Mouse (Mus musculus) G1E (cell line): ENCODE results near the gene Zfp867. TPM values are rescaled to one million over a fixed set of nuclear protein-coding genes. Genes with fewer than 3 reads are reported as not detected.

Source experiments
- ATAC-seq: 2 replicates; pipeline ENCODE4 v1.8.0; 2016; ENCODE audit warnings: mild to moderate bottlenecking; ENCODE audit not compliant: insufficient number of reproducible peaks, poor library complexity, low FRiP score, severe bottlenecking; ENCODE audit errors: extremely low read depth
- DNase-seq: peaks from one replicate; pipeline ENCODE4 v3.0.0; 2012; ENCODE audit warnings: low spot score
- H3K27me3 ChIP-seq: 2 replicates; pipeline ENCODE4 v1.6.1; 2012; ENCODE audit warnings: mild to moderate bottlenecking, low read length, inconsistent platforms; ENCODE audit not compliant: insufficient read depth
- H3K36me3 ChIP-seq: replicated peaks from 2 replicates; pipeline ENCODE3; 2012; ENCODE audit warnings: mild to moderate bottlenecking, inconsistent platforms
- H3K4me1 ChIP-seq: 2 replicates; pipeline ENCODE4 v1.6.1; 2012; ENCODE audit warnings: low read depth, low read length, inconsistent platforms, mixed read lengths; ENCODE audit not compliant: insufficient read depth
- H3K4me3 ChIP-seq: 2 replicates; pipeline ENCODE4 v1.5.1; 2012; ENCODE audit warnings: low read depth, mild to moderate bottlenecking, inconsistent platforms, low read length, moderate library complexity, mixed read lengths
- H3K9me3 ChIP-seq: replicated peaks from 2 replicates; pipeline ENCODE4 v1.6.1; 2012; ENCODE audit warnings: inconsistent platforms
- CTCF ChIP-seq: IDR thresholded peaks from 2 replicates; pipeline ENCODE4 v1.5.1; 2012; ENCODE audit warnings: low read depth, low read length, inconsistent platforms, mixed read lengths
- GATA1 ChIP-seq: IDR thresholded peaks from 2 replicates; pipeline ENCODE4 v1.6.1; 2012; ENCODE audit warnings: borderline replicate concordance, low read length, inconsistent platforms, mixed read lengths
- GATA2 ChIP-seq: IDR thresholded peaks from 2 replicates; pipeline ENCODE4 v1.6.1; 2012; ENCODE audit warnings: low read depth, low read length, inconsistent platforms, borderline replicate concordance
- POLR2AphosphoS5 ChIP-seq: IDR thresholded peaks from 2 replicates; pipeline ENCODE4 v1.6.1; 2012; ENCODE audit warnings: low read depth, low read length, inconsistent platforms; ENCODE audit not compliant: insufficient replicate concordance
- TAL1 ChIP-seq: conservative IDR thresholded peaks from 2 replicates; pipeline ENCODE4 v1.6.1; 2012; ENCODE audit warnings: low read depth, low read length, inconsistent platforms, mixed read lengths
- polyA plus RNA-seq: library from polyadenylated mRNA; stranded (reverse); fragments of >175 nt; gene quantifications from 2 replicates; pipeline ENCODE4 v1.2.3, GENCODE M21; 2012
- total RNA-seq, 2 experiments: library from RNA; stranded (forward) in 1 of 2; stranded (reverse) in 1 of 2; fragments of 200-1000 nt in 1 of 2; fragments of >200 nt in 1 of 2; fragmentation: Nextera tagmentation in 1 of 2; gene quantifications; 2 replicates each; pipeline ENCODE4 v1.2.3; 2014 to 2017

The Zfp867 gene
- total RNA-seq (2014; fragmentation: Nextera tagmentation) (4.5 and 4.7 TPM in 2 replicates), total RNA-seq (2017) (3.0 and 4.2 TPM in 2 replicates), polyA plus RNA-seq (0.03 and 0.07 TPM in 2 replicates)

GRCm38 (mm10) chr11:59472326-59472677 is at the start of gene Zfp867:
Zfp867 (minus strand) TSS chr11:59472474.
- Histone ChIP-seq H3K36me3 (peaks cover 5% of the 10 kb centered on the region), H3K4me3 (peak within 1 kb of the TSS; percentile 99), H3K4me1 (peaks cover 15% of the 10 kb centered on the region), H3K9me3 (no peaks in the 10 kb centered on the region), H3K27me3 (peaks cover 25% of the 10 kb centered on the region)
- ATAC-seq (peak; percentile 88), DNase-seq (peak; percentile 77)
- TF ChIP-seq CTCF = no peak
- TF ChIP-seq TAL1 = no peak
- TF ChIP-seq GATA2 = no peak
- no peak for TF ChIP-seq GATA1
- no peak for TF ChIP-seq POLR2AphosphoS5

DNA sequence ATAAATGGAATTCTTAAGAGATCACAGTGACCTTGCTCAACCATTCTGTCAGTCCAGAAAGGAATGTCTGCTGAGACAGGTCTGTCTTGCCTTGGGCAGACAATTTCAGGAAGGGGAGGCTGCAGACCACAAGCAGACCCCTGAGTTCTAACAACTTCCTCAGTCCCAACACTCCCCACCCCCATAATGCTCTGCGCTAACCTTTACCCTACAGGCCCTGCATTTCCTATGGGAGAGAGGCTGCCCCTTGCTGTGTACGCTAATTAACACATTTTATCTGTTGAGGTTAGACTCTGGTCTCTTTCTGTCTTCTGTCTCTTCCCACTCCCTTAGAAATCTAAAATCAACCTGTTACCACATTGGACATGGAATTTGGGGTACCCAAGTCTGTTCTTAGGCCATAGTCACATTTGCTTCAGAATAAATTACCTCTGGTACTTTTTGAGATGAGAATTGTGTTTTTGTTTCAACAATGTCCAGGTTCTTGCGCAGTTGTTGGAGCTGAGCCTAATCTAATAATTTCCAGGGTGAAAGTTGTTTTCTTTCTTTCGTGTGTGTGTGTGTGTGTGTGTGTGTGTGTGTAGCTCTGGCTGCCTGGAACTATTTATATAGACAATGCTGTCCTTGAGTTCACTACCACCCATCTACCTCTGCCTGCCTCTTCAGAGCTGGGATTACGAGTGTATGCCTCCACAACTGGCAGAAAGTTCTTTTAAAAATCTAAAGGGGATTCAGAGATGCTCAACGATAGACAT is 47.6 kb upstream of the Zfp867 start:
- DNase-seq (no peak), ATAC-seq (no peak)
- no peak overlapping the region for H3K4me3 ChIP-seq
- H3K27me3 ChIP-seq = peaks cover 16% of the 10 kb centered on the region
- H3K4me1 ChIP-seq = no peaks in the 10 kb centered on the region
- TF ChIP-seq POLR2AphosphoS5 (no peak), GATA2 (no peak), TAL1 (no peak), CTCF (no peak), GATA1 (no peak)
- H3K9me3 ChIP-seq = 0 out of 2 replicates have a peak, but pooled peaks cover 2% of the 10 kb centered on the region
- no peaks in the 10 kb centered on the region for H3K36me3 ChIP-seq

DNA sequence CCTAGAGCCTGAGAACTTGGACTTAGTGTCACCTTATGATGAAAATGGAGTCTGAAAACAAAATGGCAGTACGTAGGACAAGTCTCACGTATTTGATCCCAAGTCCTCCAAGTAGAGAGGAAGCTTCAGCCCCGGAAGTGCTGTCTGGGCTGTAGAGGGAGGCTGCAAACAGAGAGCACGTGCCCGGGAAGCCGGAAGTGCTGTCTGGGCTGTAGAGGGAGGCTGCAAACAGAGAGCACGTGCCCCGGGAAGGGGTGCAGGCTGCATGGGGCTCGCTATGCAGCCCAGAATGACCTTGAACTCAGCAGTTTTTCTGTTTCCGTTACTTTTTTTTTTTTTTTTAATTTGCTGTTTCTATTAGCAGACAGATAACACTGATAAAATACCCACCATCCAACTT is 46.0 kb upstream of the Zfp867 start:
- no peak for DNase-seq
- TF ChIP-seq POLR2AphosphoS5 = no peak
- TF ChIP-seq GATA2 = no peak
- TF ChIP-seq GATA1 = no peak
- no peak for TF ChIP-seq CTCF
- no peak for TF ChIP-seq TAL1
- ATAC-seq = no peak
- Histone ChIP-seq H3K36me3 (no peaks in the 10 kb centered on the region), H3K9me3 (no peaks in the 10 kb centered on the region), H3K4me1 (no peaks in the 10 kb centered on the region), H3K27me3 (peaks cover 18% of the 10 kb centered on the region), H3K4me3 (no peak overlapping the region)

DNA sequence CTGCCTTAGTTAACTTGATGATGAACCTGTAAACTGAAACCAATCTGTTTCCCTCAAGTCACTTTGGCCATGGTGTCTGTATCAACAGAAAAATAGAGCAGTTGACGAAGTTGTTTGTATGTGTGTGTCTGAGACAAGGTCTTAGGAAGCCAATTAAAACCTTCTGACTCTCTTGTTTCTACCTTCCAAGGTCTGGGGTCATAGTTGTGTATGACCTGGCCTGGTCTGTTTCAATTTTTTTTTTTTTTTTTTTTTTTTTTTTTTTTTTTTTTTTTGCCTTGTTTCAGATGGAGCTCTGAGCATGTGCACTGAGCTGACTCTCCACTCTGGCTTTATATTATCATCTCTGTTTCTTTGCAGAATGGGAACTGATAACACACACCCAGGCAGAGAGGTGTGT is 45.2 kb upstream of the Zfp867 start:
- H3K9me3 ChIP-seq = no peaks in the 10 kb centered on the region
- no peak overlapping the region for H3K4me3 ChIP-seq
- H3K4me1 ChIP-seq = no peaks in the 10 kb centered on the region
- no peak for ATAC-seq
- peaks cover 18% of the 10 kb centered on the region for H3K27me3 ChIP-seq
- TF ChIP-seq POLR2AphosphoS5 (no peak), TAL1 (no peak), CTCF (no peak), GATA2 (no peak), GATA1 (no peak)
- no peak for DNase-seq
- peaks cover 4% of the 10 kb centered on the region for H3K36me3 ChIP-seq

GRCm38 (mm10) chr11:59514789-59515188 is 42.5 kb upstream of the Zfp867 start:
- DNase-seq (no peak), ATAC-seq (no peak)
- TF ChIP-seq TAL1 (no peak), GATA1 (no peak), CTCF (no peak), POLR2AphosphoS5 (no peak), GATA2 (no peak)

DNA sequence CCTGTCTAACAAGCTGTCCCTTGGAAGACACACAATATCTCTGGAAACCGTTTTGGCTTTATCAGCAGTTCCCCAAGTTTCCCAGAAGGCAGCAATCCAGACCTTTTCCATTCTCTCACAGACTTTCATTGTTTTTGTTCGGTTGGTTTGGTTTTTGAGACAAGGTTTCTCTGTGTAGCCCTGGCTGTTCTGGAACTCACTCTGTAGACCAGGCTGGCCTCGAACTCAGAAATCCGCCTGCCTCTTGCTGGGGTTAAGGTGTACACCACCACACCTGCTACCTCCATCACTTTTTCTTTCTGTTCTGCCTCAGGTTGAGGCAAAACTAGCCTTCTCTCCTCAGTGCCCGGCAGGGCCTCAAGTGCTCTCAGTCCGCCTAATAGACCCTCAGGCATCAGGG is 42.1 kb upstream of the Zfp867 start:
- no peak for ATAC-seq
- Histone ChIP-seq H3K4me1 (no peaks in the 10 kb centered on the region), H3K4me3 (no peak overlapping the region), H3K36me3 (peaks cover 30% of the 10 kb centered on the region), H3K9me3 (no peaks in the 10 kb centered on the region), H3K27me3 (peaks cover 7% of the 10 kb centered on the region)
- DNase-seq = no peak
- TF ChIP-seq POLR2AphosphoS5 = no peak
- TF ChIP-seq GATA2 = no peak
- no peak for TF ChIP-seq TAL1

More at GRCm38 (mm10) chr11:59514789-59515188, 42.5 kb upstream of the Zfp867 start:
- Histone ChIP-seq H3K27me3 (peaks cover 7% of the 10 kb centered on the region), H3K4me1 (no peaks in the 10 kb centered on the region), H3K4me3 (no peak overlapping the region), H3K9me3 (no peaks in the 10 kb centered on the region), H3K36me3 (peaks cover 26% of the 10 kb centered on the region)
